Mouse (Mus musculus) left cerebral cortex, adult 8-10 months (tissue): ENCODE measurements at regions not wholly inside any gene's neighbourhood (a gene's known extent, or its start where the extent isn't known, plus 50 kb on each side); places are given as distances from the start of the nearest gene placed in this dataset.

ENCODE experiments used
- DNase-seq, 2 experiments: peaks; one replicate each; pipeline ENCODE4 v3.0.0; 2022; ENCODE audit warnings: low spot score in 2 of 2

- DNase-seq = no peak
These were observed 273.5 kb downstream of the Prex1 start for GRCm38 (mm10) chr2:166439847-166440775.

- DNase-seq = no peak
These were observed 275.4 kb downstream of the Prex1 start for GRCm38 (mm10) chr2:166438207-166438606.

GRCm38 (mm10) chr2:166434554-166434953 is 279.1 kb downstream of the Prex1 start:
- no peak for DNase-seq

GRCm38 (mm10) chr2:166433655-166434333 is 278.3 kb upstream of the Sulf2 start:
- DNase-seq = peak; percentile 28 to 85

GRCm38 (mm10) chr2:166432948-166433654 is 277.6 kb upstream of the Sulf2 start:
- DNase-seq = peak in 1 of 2 experiments; percentile 55

GRCm38 (mm10) chr2:166432531-166432930 is 277.1 kb upstream of the Sulf2 start:
- DNase-seq = no peak

- no peak for DNase-seq
These were observed 274.5 kb upstream of the Sulf2 start for GRCm38 (mm10) chr2:166429918-166430317.

- no peak for DNase-seq
These were observed 274.0 kb upstream of the Sulf2 start for GRCm38 (mm10) chr2:166429494-166429893.

- DNase-seq = no peak
These were observed 271.9 kb upstream of the Sulf2 start for GRCm38 (mm10) chr2:166427390-166427789.

GRCm38 (mm10) chr2:166426960-166427359 is 271.5 kb upstream of the Sulf2 start:
- no peak for DNase-seq

GRCm38 (mm10) chr2:166426457-166426856 is 271.0 kb upstream of the Sulf2 start:
- no peak for DNase-seq

GRCm38 (mm10) chr2:166425141-166425540 is 269.7 kb upstream of the Sulf2 start:
- no peak for DNase-seq

- no peak for DNase-seq
These were observed 267.7 kb upstream of the Sulf2 start for GRCm38 (mm10) chr2:166423132-166423660.

GRCm38 (mm10) chr2:166420275-166420674 is 264.8 kb upstream of the Sulf2 start:
- no peak for DNase-seq

GRCm38 (mm10) chr2:166419271-166419670 is 263.8 kb upstream of the Sulf2 start:
- DNase-seq = no peak

GRCm38 (mm10) chr2:166418279-166418678 is 262.8 kb upstream of the Sulf2 start:
- DNase-seq = no peak

- DNase-seq = peak; percentile 24 to 90
These were observed 262.2 kb upstream of the Sulf2 start for GRCm38 (mm10) chr2:166417628-166418027.

- DNase-seq = no peak
These were observed 260.1 kb upstream of the Sulf2 start for GRCm38 (mm10) chr2:166415481-166415965.

GRCm38 (mm10) chr2:166414856-166415255 is 259.4 kb upstream of the Sulf2 start:
- DNase-seq = no peak

- DNase-seq = no peak
These were observed 256.8 kb upstream of the Sulf2 start for GRCm38 (mm10) chr2:166412031-166412858.

GRCm38 (mm10) chr2:166409391-166409790 is 253.9 kb upstream of the Sulf2 start:
- no peak for DNase-seq
